Mouse (Mus musculus) left cerebral cortex, postnatal 4 days (tissue): ENCODE results near the gene Kif26b. TPM values are rescaled to one million over a fixed set of nuclear protein-coding genes. Genes with fewer than 3 reads are reported as not detected.

Experiments used
- DNase-seq: peaks from one replicate; pipeline ENCODE4 v3.0.0-alpha.2; 2022
- intact Hi-C: fragments of 180-260 bp; cut with DNase I; formaldehyde crosslinking; loops from one replicate; pipeline ENCODE4 v1.15.1; 2025
- total RNA-seq, 2 experiments: library from RNA; stranded (reverse); gene quantifications; 2 replicates each; pipeline ENCODE4 v1.2.3; 2021

The Kif26b gene
- total RNA-seq, 2 experiments from 2014 or later = 44.1 to 49.3 TPM

GRCm38 (mm10) chr1:178585366-178586020 is 56.6 kb downstream of the Kif26b start:
- intact Hi-C loops = no loop called here
- no peak for DNase-seq

DNA sequence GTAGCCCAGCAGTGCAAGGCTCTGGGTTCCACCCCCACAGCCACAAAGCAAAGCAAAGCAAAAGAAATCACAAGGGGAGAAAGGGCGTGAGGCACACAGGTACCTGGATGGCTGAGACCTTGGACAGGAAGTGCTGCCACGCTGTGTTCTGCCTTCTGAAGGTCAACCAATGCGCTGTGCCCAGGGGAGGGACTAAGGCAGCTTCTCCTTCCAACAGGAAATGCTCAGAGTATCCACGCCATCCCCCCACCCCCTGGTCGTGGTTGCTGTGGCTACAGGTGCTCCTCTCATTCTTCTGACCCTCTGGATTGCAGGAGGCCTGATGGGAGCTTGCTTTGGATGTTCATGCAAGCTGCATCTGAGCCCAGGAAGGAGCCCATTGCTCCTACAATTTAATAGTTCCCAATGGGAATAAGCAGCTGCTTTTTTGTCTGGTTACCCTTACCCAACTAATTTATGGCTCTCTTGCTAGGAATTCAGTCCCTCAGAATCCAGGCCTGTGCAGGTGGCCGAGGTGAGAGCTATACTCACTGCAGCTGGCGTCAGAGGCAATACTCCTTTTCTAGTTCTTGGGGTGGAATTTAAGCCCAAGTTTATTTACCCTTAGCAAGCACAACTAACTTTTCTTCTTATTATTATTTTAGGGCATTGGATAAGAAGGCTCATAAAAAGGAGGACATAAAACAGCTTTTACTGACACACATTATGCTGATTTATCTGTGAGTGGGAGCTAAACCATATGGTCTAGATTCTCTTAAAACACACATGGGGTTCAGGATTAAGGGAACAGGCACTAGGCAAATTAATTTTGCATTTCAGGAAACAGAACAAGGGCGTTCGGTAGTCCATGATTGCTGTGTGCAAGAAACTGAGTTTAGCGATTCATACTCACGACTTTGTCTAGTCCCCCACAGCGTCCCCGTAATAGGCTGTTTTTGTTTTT is 61.6 kb downstream of the Kif26b start:
- intact Hi-C loops = no loop called here
- no peak for DNase-seq

- intact Hi-C loops = no loop called here
- no peak for DNase-seq
These were observed 68.2 kb downstream of the Kif26b start for GRCm38 (mm10) chr1:178597113-178597512.

DNA sequence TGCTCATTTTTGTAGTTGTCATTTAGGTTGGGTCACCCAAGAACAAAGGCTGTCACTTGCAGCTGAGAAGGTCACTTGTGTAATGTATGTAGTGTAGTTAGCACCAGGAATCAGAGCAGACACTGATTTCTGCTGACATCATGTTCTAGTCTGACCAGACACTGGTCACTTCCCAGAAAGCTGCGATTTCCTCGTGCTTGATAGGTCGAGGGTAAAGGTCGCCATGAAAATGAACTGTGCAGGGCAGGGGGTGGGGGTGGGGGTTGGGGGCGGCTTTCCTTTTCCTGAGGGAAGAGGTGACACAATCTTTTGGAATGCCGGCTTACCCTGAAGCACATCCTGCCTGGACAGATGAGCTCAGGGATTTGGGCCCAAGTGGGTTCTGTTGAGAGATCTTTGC is 68.8 kb downstream of the Kif26b start:
- intact Hi-C loops = no loop called here
- no peak for DNase-seq

DNA sequence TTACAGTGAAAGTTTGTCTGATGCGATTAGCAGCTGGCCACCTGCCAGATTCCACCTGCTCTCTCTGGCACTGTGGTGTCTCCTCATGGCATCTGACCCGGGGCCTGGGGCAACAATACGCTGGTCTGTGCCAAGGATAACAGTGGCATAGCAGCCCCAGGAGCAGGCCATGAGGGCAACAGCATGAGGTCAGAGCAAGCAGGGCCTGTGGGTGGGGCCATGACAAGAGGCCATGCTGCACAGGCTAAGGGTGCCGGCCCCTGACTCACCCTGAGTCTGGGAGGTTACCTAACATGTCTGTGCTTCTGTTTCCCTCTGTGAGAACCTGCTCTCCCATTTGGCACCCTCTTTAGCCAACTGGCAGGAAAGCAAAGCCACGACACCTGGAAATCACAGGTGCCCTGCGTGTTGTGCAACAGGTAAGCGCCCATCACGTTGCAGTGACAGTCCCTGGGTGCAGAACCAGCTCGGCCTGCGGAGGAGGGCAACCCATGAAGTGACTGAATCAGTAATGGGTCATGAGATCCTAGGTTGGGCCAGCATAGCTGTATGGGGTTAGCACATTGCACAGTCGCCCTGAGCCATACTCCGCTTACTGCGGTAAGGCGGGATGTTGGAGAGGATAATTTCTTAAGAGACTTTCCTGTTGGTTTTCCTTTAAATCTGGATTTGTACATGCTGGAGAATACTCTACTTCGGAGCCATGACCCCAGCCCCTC is 72.1 kb downstream of the Kif26b start:
- intact Hi-C loops = no loop called here
- DNase-seq = peak; percentile 54

DNA sequence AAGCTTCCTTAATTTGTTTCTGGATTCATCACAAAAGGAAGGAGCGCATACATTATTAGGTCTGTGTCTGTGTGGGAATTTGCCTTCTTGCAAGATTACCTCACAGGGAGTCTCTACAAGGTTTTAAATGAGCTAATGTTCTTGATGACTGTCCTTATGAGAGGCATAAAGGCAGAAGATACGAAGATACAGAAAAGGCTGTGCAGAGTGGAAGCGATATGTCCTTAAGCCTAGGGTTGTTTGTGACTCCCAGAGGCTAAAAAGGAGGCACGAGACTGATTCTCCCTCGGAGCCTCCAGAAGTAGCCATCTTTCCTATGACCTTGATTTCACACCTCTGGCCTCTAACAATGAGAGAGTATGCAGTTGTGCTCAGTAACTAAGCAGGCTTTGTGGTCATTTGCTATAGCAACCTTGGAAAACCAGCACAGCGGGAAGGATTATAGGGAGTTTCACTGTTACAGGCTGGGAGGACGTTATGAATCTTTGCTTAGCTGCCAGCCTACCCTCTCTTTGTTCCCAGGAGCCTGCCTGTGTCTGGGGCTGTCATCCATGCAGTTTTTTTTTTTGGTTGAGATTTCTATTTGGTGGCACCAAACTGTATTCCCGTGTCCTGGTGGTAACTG is 80.3 kb downstream of the Kif26b start:
- intact Hi-C loops = no loop called here
- no peak for DNase-seq

DNA sequence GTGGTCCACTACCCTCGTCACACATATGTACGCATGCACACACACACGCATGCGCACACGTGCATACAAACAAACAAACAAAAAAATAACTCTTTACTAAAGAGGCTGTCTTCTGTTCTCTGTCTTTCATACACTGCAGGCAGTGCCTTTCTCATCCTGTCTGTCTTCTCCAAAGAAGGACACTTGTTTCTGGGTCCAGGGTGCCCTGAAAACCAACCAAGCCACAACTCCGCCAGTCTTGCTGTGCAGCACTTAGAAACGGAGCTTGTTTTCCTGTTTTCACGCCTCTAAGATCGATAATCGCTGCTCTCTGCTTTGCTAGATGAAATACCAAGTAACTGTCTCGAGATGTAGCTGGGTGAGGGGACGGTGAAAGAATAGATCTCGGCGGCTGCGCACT is 82.6 kb downstream of the Kif26b start:
- intact Hi-C loops = no loop called here
- no peak for DNase-seq

GRCm38 (mm10) chr1:178621301-178621700 is 92.4 kb downstream of the Kif26b start:
- intact Hi-C loops = no loop called here
- no peak for DNase-seq

DNA sequence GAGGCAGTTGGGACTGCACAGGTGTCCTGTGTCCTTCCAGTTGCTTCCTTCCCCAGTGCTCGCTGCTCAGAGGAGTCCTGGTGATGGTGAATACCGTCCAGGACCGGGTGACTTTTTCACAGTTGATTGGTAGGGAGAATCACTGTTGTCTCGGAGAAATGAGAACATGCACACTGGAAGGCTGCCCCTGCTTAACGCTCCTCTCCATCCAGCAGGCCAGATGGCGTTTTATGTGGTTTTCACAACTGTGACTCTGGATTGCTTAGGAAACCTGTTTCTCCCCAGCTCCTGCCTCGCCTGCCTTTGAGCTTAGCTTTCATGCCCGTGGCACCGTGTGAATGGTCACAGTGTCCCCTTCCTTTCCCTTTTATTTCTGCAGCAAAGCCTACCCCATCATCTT is 95.0 kb downstream of the Kif26b start:
- DNase-seq = peak; percentile 19
- intact Hi-C loops = no loop called here

DNA sequence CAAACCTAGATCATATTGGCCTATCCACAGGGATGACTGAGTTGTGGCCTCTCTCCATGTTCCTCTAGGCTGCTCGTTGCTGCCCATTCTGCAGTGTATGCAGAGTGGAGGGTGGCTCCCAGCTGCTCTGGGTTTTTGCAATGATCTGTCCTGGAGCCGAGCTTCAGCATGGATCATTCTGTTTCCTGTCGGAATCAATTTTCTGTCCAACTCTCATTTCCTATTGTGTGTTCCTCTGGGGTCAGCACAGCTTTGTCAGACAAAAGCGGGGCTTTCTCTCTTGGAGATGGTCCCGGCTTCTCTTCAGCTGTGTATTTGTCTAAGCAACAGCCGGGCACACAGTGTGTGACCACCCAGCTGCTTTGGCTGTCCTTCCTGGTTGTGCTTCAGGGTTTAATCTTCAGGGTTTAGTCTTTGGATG is 98.0 kb downstream of the Kif26b start:
- peak; percentile 62 for DNase-seq
- intact Hi-C loops = no loop called here

DNA sequence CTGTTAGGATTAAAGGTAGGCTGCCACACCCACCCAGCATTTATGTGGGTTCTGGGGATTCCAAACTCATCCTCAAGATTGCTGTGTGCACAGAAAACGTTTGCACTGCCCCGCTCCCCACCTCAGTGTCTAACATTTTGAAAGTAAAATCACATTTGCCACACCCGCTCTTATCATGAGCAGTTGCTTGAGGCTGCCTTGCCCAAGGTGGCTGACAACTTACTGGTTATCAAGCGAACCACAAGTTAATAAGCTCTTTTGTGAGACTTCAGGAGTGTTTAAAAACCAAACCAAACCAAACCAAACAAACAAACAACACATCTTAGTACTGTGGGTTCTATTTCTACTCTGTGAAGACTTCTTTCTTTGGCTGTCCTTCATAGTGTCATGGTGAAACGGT is 101.1 kb downstream of the Kif26b start:
- DNase-seq = no peak
- intact Hi-C loops = no loop called here

DNA sequence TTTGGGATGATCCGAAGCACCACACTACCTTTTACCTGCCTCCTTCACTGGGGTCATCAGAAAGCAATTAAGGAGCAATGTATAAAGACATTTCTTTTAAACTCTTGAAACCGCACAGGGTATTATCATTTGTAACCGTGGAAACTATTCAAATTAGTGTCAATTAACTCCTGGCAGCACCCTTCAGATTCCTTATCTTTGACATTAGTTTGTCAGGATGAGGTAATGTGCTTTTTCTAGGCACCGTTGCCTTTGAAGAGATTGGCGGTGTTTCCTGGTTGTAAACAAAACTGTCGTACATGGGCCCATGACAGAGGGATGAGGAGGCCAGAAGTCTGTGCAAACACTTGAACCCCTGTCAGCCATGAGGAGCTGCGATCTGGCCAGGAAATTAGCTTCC is 102.9 kb downstream of the Kif26b start:
- intact Hi-C loops = no loop called here
- DNase-seq = no peak

DNA sequence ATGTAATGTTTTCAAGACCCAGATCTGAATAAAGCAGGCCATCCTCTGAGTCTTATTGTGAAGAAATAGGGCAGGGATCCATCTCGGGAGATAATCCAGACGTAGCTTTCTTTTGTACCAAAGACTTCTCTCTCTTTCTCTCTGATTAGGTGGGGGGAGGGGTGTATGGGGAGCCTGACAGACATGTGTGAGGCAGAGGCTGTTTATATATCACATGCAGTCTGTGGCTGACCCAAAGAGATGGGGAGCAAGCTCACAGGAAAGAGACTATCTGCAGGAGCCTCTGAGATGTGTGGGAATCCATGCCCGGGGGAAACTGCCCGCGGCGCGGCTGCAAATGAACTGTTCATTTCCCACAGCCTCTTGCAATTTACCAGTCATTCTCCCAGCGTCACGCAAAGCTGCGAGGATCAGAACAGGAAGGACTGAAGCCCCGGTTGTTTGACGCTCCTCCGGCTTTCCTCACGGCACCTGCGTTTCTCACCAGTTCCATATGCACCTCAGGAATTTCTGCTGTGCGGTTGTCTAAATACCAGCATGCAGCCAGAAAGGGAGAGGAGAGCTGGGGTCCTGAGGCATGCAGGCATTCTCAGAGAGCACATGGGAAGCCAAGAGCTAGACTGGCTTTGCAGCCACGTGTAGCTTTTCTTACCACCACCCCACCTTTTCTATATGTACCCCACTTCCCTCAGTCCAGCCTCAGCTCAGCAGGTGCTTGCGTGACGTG is 105.6 kb downstream of the Kif26b start:
- intact Hi-C loops = no loop called here
- no peak for DNase-seq

DNA sequence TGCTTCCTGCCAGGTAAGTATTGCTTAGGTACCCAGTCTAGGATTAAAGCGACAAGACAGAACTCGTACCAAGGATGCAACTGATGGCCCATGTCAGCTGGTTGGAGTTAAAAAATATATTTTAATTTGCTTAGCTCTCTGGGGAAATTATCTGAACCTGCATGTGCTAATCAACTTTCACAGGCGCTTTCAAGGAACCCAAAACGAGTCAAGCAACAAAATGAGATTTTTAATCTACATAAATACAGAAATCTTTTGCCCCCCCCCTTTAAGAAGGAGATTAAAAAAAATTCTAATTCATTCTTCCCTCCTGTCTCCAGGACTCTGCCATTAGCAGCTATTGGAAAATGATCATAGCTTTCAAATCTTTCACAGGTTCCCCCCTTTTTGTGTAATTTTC is 106.5 kb downstream of the Kif26b start:
- DNase-seq = no peak
- intact Hi-C loops = no loop called here

DNA sequence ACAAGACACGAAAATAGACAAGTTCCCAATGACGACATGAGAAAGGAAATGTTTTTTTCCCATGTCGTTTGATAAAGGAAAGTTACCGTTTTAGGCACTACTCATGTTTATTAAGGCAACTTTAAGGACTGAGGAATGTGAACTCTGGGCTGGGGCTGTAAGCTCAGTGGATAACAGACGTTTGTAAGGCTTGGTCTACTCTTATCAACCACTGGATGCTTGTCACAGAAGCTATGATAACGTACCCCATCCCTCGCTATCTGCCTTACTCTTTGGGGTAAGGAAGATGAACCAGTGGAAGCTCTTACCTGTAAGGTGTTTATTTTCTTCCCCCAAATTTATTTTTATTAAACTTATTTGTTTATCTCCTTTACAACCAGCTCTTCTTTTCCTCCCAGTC is 108.4 kb downstream of the Kif26b start:
- no peak for DNase-seq
- intact Hi-C loops = no loop called here

- no peak for DNase-seq
- intact Hi-C loops = no loop called here
These were observed 111.0 kb downstream of the Kif26b start for GRCm38 (mm10) chr1:178639951-178640350.

DNA sequence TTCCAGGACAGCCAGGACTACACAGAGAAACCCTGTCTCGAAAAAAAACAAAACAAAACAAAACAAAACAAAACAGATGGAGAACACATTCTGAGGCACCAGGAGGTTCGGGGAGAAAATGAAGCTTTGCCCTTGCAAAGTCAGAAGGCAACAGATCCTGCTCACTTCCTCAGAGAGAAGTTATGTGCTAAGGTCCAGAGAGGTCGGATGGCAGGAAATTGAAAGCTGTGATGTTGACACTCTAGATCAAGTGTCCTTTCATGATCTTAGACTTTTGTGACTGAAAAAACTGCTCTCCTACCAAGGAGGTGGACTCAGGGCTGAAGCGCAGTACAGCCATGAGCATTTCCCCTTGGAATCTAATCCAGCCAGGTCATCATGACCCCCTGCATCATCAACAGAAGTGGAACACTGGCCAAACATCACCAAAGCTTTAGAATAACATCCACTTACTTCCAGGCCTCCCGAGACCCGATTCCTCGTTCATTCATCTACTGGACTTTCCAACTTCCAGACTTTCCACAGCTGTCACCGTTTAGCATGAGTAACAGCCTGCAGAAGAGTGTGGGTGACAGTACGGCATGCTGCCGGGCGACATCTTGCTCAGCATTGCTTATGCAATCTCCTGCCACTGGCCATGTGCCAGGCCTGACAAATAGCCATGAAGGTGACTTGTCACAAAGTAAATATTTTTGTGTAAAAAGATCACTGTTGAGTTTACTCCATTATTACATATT is 112.0 kb downstream of the Kif26b start:
- intact Hi-C loops = no loop called here

GRCm38 (mm10) chr1:178641788-178642187 is 112.9 kb downstream of the Kif26b start:
- DNase-seq = no peak
- intact Hi-C loops = no loop called here

More for the DNA sequence above, 112.0 kb downstream of the Kif26b start:
- peak; percentile 37 for DNase-seq

- intact Hi-C loops = no loop called here
- no peak for DNase-seq
These were observed 116.0 kb downstream of the Kif26b start for GRCm38 (mm10) chr1:178644954-178645353.

GRCm38 (mm10) chr1:178646589-178646988 is 117.7 kb downstream of the Kif26b start:
- intact Hi-C loops = no loop called here
- no peak for DNase-seq
